Mouse (Mus musculus): Measurements from ENCODE around the gene Mtus2. TPM values are rescaled to one million over a fixed set of nuclear protein-coding genes. Genes with fewer than 3 reads are reported as not detected.

Mtus2 gene
- total and polyA plus RNA-seq, 3 experiments = 0.03 to 0.13 TPM; not detected in 1

- H3K4me3 ChIP-seq (replicated peaks in 1 of 3; ENCODE audit: low read depth in 2 of 3, low read length in 2 of 3, poor library complexity in 1 of 3) = no peak overlapping the region
- TF ChIP-seq NELFE (IDR thresholded peaks at IDR 0.05; ENCODE audit: low read depth, low read length) (no peak), CHD2 (IDR thresholded peaks at IDR 0.05; ENCODE audit: low read length) (no peak), UBTF (IDR thresholded peaks at IDR 0.05; ENCODE audit: low read depth, low read length) (no peak)
- H3K9ac ChIP-seq (ENCODE audit: insufficient read depth, low read depth) = no peak overlapping the region
- H3K36me3 ChIP-seq (replicated peaks in 1 of 2; ENCODE audit: control insufficient read depth in 1 of 2, insufficient read depth in 1 of 2, low read length in 1 of 2) = no peaks in the 10 kb centered on the region
- H3K27me3 ChIP-seq (replicated peaks) = no peaks in the 10 kb centered on the region
- peaks cover 19% of the 10 kb centered on the region for H3K9me3 ChIP-seq (replicated peaks; ENCODE audit: low read length)
- in situ Hi-C loops (cut with MboI; ENCODE audit: low pct_ligation_motif_present, low pct_unique_long_range_greater_than_20kb, low sequenced_read_pairs) = no loop called here
- no peak overlapping the region for H3K27ac ChIP-seq (ENCODE audit: insufficient read depth, low read depth)
- dilution Hi-C loops (cut with MboI; ENCODE audit: extremely low pct_ligation_motif_present, extremely low pct_unique_long_range_greater_than_20kb, low sequenced_read_pairs) = no loop called here
- no peaks in the 10 kb centered on the region for H3K79me2 ChIP-seq (replicated peaks; ENCODE audit: control insufficient read depth, extremely low read depth, insufficient read depth, poor library complexity, severe bottlenecking)
- H3K4me2 ChIP-seq (ENCODE audit: insufficient read depth, low read depth, poor library complexity, severe bottlenecking) = no peak overlapping the region
- DNase-seq (ENCODE audit: extremely low read depth) = no peak
- no peaks in the 10 kb centered on the region for H3K4me1 ChIP-seq (ENCODE audit: control insufficient read depth in 1 of 2, insufficient read depth in 2 of 2)
These were observed 167.2 kb downstream of the Mtus2 start for GRCm38 (mm10) chr5:148124354-148124753.

GRCm38 (mm10) chr5:148130691-148131457 lies 173.8 kb downstream of the Mtus2 start:
- no peak for DNase-seq (ENCODE audit: extremely low read depth)
- TF ChIP-seq RCOR1 (conservative IDR thresholded peaks at IDR 0.05; ENCODE audit: low read depth, low read length) (no peak), ZMIZ1 (IDR thresholded peaks at IDR 0.05; ENCODE audit: low read depth, low read length) (no peak), UBTF (IDR thresholded peaks at IDR 0.05; ENCODE audit: low read depth, low read length) (no peak), NELFE (IDR thresholded peaks at IDR 0.05; ENCODE audit: low read depth, low read length) (no peak)

GRCm38 (mm10) chr5:148131458-148132131 lies 174.5 kb downstream of the Mtus2 start:
- H3K79me2 ChIP-seq (replicated peaks; ENCODE audit: control insufficient read depth, extremely low read depth, insufficient read depth, poor library complexity, severe bottlenecking) = no peaks in the 10 kb centered on the region
- H3K27ac ChIP-seq (ENCODE audit: insufficient read depth, low read depth) = no peak overlapping the region
- H3K27me3 ChIP-seq (replicated peaks) = no peaks in the 10 kb centered on the region
- no peak overlapping the region for H3K4me2 ChIP-seq (ENCODE audit: insufficient read depth, low read depth, poor library complexity, severe bottlenecking)
- TF ChIP-seq POLR2A (IDR thresholded peaks at IDR 0.05; ENCODE audit: low read depth, low read length) (no peak), EP300 (IDR thresholded peaks at IDR 0.05; ENCODE audit: low read length) (no peak), ZC3H11A (IDR thresholded peaks at IDR 0.05; ENCODE audit: low read depth, low read length) (no peak), ELF1 (IDR thresholded peaks at IDR 0.05; ENCODE audit: low read depth, low read length) (no peak), MAX (IDR thresholded peaks at IDR 0.05; ENCODE audit: low read length) (no peak), PAX5 (IDR thresholded peaks at IDR 0.05; ENCODE audit: low read length) (no peak), SIN3A (IDR thresholded peaks at IDR 0.05; ENCODE audit: low read length) (no peak), E2F4 (IDR thresholded peaks at IDR 0.05; ENCODE audit: insufficient replicate concordance, low read depth, low read length) (no peak), ZNF384 (IDR thresholded peaks at IDR 0.05; ENCODE audit: low read depth, low read length) (no peak), TCF12 (IDR thresholded peaks at IDR 0.05; ENCODE audit: low read depth, low read length) (no peak)
- H3K9me3 ChIP-seq (replicated peaks; ENCODE audit: low read length) = peaks cover 48% of the 10 kb centered on the region
- no peak for DNase-seq (ENCODE audit: extremely low read depth)
- in situ Hi-C loops (cut with MboI; ENCODE audit: low pct_ligation_motif_present, low pct_unique_long_range_greater_than_20kb, low sequenced_read_pairs) = no loop called here
- H3K4me1 ChIP-seq (ENCODE audit: control insufficient read depth in 1 of 2, insufficient read depth in 2 of 2) = no peaks in the 10 kb centered on the region
- no peaks in the 10 kb centered on the region for H3K36me3 ChIP-seq (replicated peaks in 1 of 2; ENCODE audit: control insufficient read depth in 1 of 2, insufficient read depth in 1 of 2, low read length in 1 of 2)
- dilution Hi-C loops (cut with MboI; ENCODE audit: extremely low pct_ligation_motif_present, extremely low pct_unique_long_range_greater_than_20kb, low sequenced_read_pairs) = no loop called here
- H3K9ac ChIP-seq (ENCODE audit: insufficient read depth, low read depth) = no peak overlapping the region
- no peak overlapping the region for H3K4me3 ChIP-seq (replicated peaks in 1 of 3; ENCODE audit: low read depth in 2 of 3, low read length in 2 of 3, poor library complexity in 1 of 3)

More at GRCm38 (mm10) chr5:148130691-148131457, 173.8 kb downstream of the Mtus2 start:
- in situ Hi-C loops (cut with MboI; ENCODE audit: low pct_ligation_motif_present, low pct_unique_long_range_greater_than_20kb, low sequenced_read_pairs) = no loop called here
- H3K9ac ChIP-seq (ENCODE audit: insufficient read depth, low read depth) = no peak overlapping the region
- no peak overlapping the region for H3K4me2 ChIP-seq (ENCODE audit: insufficient read depth, low read depth, poor library complexity, severe bottlenecking)
- dilution Hi-C loops (cut with MboI; ENCODE audit: extremely low pct_ligation_motif_present, extremely low pct_unique_long_range_greater_than_20kb, low sequenced_read_pairs) = no loop called here
- H3K9me3 ChIP-seq (replicated peaks; ENCODE audit: low read length) = peaks cover 48% of the 10 kb centered on the region
- H3K27ac ChIP-seq (ENCODE audit: insufficient read depth, low read depth) = no peak overlapping the region
- no peaks in the 10 kb centered on the region for H3K4me1 ChIP-seq (ENCODE audit: control insufficient read depth in 1 of 2, insufficient read depth in 2 of 2)
- no peaks in the 10 kb centered on the region for H3K27me3 ChIP-seq (replicated peaks)
- H3K36me3 ChIP-seq (replicated peaks in 1 of 2; ENCODE audit: control insufficient read depth in 1 of 2, insufficient read depth in 1 of 2, low read length in 1 of 2) = no peaks in the 10 kb centered on the region
- no peak overlapping the region for H3K4me3 ChIP-seq (replicated peaks in 1 of 3; ENCODE audit: low read depth in 2 of 3, low read length in 2 of 3, poor library complexity in 1 of 3)
- no peaks in the 10 kb centered on the region for H3K79me2 ChIP-seq (replicated peaks; ENCODE audit: control insufficient read depth, extremely low read depth, insufficient read depth, poor library complexity, severe bottlenecking)

Measured in CH12.LX (cell line).